Comparison of ENCODE assay signal across 11 mouse cellular contexts in the genomic region with DNA sequence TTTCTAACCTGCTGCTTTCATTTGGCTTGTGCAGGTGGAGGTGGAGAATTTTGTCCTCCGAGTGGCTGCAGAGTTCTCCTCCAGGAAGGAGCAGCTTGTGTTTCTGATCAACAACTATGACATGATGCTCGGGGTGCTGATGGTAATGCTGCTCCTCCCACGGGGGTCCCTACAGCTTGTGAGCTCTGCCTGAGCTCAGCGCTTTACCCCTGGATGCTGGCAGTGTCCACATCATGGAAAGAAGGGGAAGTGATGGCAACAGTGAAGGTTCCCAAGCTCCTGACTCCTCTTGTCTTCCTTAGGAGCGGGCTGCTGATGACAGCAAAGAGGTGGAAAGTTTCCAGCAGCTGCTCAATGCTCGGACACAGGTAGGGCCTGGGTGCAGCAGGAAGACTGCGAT.
"Had no signal": no experiment of that assay in that cellular context is flagged by ENCODE, and none has a peak within 500 bp of the region (broad histone marks: within the 10 kb centered on the region; RNA-seq: fewer than 3 reads in every experiment).

No protein-coding gene starts in this region.

- DNase-seq: lung, adult 18-20 months; lung, embryonic 14.5 days; lung, postnatal 10 days; lung, postnatal 4 days; midbrain, embryonic 14.5 days; retina, postnatal 1 day; right cerebral cortex, adult 18-20 months; right cerebral cortex, postnatal 25 days; right cerebral cortex, postnatal 4 days; thymus, adult 2 months; thymus, postnatal 4 days had no signal
